Comparison of ENCODE assay signal across 21 mouse cellular contexts in the genomic region with DNA sequence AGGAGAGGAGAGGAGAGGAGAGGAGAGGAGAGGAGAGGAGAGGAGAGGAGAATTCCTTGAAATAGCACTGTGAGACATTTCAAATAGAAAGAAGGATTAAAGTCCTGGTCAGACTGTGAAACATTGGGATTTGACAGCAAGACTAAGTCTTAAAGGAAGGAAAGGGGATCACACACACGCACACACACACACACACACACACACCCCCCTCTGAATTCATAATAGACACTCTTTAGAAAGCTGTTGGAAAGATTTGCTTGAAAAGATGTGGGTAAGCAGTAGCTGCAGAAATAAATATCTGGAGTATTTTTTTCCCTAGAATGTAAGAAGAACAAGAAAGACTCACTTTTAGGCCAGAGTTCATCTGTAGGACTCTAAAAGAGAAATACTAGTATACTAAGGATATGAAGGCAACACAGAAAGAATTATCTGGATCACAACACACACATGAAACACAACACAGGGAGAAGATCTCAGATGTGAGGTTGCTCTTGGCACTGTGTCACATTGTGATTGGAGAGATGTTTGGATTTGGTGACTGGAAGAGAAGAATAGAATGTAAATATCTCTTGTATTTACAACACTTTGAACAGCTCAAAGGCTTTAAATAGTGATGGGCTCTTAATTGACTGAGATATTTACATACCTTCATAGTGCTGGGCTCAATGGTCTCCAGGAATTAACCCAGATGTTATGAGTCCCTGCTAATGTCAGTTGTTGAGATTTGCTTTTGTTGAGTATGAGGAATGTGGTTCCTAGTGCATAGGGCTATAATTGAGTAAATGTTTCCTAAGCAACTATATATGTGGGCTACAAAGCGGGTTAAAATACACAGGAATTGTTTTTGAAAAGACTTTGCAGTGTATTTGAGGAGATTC. TPM values are rescaled to one million over a fixed set of nuclear protein-coding genes. Genes with fewer than 3 reads are reported as not detected.
"Had no signal": no experiment of that assay in that cellular context is flagged by ENCODE, and none has a peak within 500 bp of the region (broad histone marks: within the 10 kb centered on the region; RNA-seq: fewer than 3 reads in every experiment).

No protein-coding gene starts in this region.

- H3K4me2 ChIP-seq: liver, embryonic 11.5 days; liver, embryonic 13.5 days; liver, embryonic 15.5 days; midbrain, embryonic 12.5 days; neural tube, embryonic 12.5 days; stomach, embryonic 15.5 days had no signal

- H3K4me1 ChIP-seq: liver, embryonic 13.5 days; liver, embryonic 15.5 days; megakaryocyte, embryonic 14.5 days; stomach, embryonic 15.5 days had no signal

- H3K27me3 ChIP-seq: liver, embryonic 13.5 days; liver, embryonic 15.5 days; megakaryocyte, embryonic 14.5 days; midbrain, embryonic 12.5 days; neural tube, embryonic 12.5 days; stomach, embryonic 15.5 days had no signal

- H3K9ac ChIP-seq: liver, embryonic 13.5 days; liver, embryonic 15.5 days; liver, postnatal 0 days; midbrain, embryonic 12.5 days; neural tube, embryonic 12.5 days; stomach, embryonic 15.5 days had no signal

- H3K36me3 ChIP-seq: liver, embryonic 13.5 days; liver, embryonic 15.5 days; midbrain, embryonic 12.5 days; neural tube, embryonic 12.5 days; stomach, embryonic 15.5 days had no signal

- H3K4me3 ChIP-seq: liver, embryonic 13.5 days; liver, embryonic 15.5 days; megakaryocyte, embryonic 14.5 days; midbrain, embryonic 12.5 days; neural tube, embryonic 12.5 days; stomach, embryonic 15.5 days had no signal

- H3K9me3 ChIP-seq: liver, embryonic 13.5 days; liver, embryonic 15.5 days; midbrain, embryonic 12.5 days; neural tube, embryonic 12.5 days; stomach, embryonic 15.5 days had no signal

- H3K27ac ChIP-seq: liver, embryonic 13.5 days; liver, embryonic 15.5 days; macrophage; midbrain, embryonic 12.5 days; neural tube, embryonic 12.5 days; stomach, embryonic 15.5 days; stomach, postnatal 0 days had no signal

- ATAC-seq: liver, postnatal 0 days; midbrain, embryonic 16.5 days had no signal

- DNase-seq: liver; liver, embryonic 13.5 days; liver, postnatal 0 days; midbrain, embryonic 14.5 days; right cerebral cortex, postnatal 14 days; thymus, adult 2 months; thymus, postnatal 25 days; thymus, postnatal 4 days had no signal

RNA-seq across cellular contexts. Expression of gene Egfem1, which starts 50.5 kb away (rescaled TPM):
- total RNA-seq: monocyte, adult 5-6 weeks; neutrophil, adult 5-6 weeks had no signal
- polyA plus RNA-seq: liver, embryonic 11.5 days; macrophage; spleen, adult 2 months; thymus, adult 2 months; urinary bladder, adult 2 months had no signal
